16 mouse cellular contexts compared by ENCODE assay signal in genomic region chr1:72805037-72805436, GRCm38 (mm10). TPM values are rescaled to one million over a fixed set of nuclear protein-coding genes. Genes with fewer than 3 reads are reported as not detected.
DNase-seq lines count a peak whose midpoint lies in the region; ATAC-seq and TF ChIP-seq lines count a peak whose summit lies in the region.
"Had no signal": no experiment of that assay in that cellular context is flagged by ENCODE, and none has a peak within 500 bp of the region (broad histone marks: within the 10 kb centered on the region; RNA-seq: fewer than 3 reads in every experiment).

No protein-coding gene starts in this region.

- peak; percentile 30 for TF ChIP-seq POLR2A in ES-Bruce4 (IDR thresholded peaks at IDR 0.05; ENCODE audit: insufficient read depth, low read length)

- no peaks in the 10 kb centered on the region for H3K9me3 ChIP-seq in forebrain, embryonic 12.5 days
- no peaks in the 10 kb centered on the region for H3K9me3 ChIP-seq in forebrain, postnatal 0 days (ENCODE audit: low read length)
- H3K9me3 ChIP-seq in lung, embryonic 15.5 days, result no peaks in the 10 kb centered on the region
- no peaks in the 10 kb centered on the region; the same call in 1 of the 2 replicates for H3K9me3 ChIP-seq in ES-Bruce4 (replicated peaks; ENCODE audit: control insufficient read depth, insufficient read depth, low read length, poor library complexity, severe bottlenecking)
- no peaks in the 10 kb centered on the region for H3K9me3 ChIP-seq in intestine, embryonic 15.5 days
- H3K9me3 ChIP-seq: G1E; limb, embryonic 15.5 days had no signal

- H3K9ac ChIP-seq in forebrain, embryonic 12.5 days, result no peak overlapping the region
- no peak overlapping the region for H3K9ac ChIP-seq in forebrain, postnatal 0 days
- no peak overlapping the region for H3K9ac ChIP-seq in lung, embryonic 15.5 days
- H3K9ac ChIP-seq in ES-Bruce4 (ENCODE audit: low read depth, poor library complexity, severe bottlenecking), result peak overlapping the region; percentile 35; the same call in 1 of the 2 replicates
- H3K9ac ChIP-seq in intestine, embryonic 15.5 days, result no peak overlapping the region
- H3K9ac ChIP-seq: limb, embryonic 15.5 days had no signal

- no peaks in the 10 kb centered on the region for H3K27me3 ChIP-seq in forebrain, embryonic 12.5 days
- H3K27me3 ChIP-seq in forebrain, postnatal 0 days (ENCODE audit: insufficient read depth, low read length), result no peaks in the 10 kb centered on the region
- no peaks in the 10 kb centered on the region for H3K27me3 ChIP-seq in lung, embryonic 15.5 days
- no peaks in the 10 kb centered on the region for H3K27me3 ChIP-seq in ES-Bruce4 (ENCODE audit: control insufficient read depth, insufficient read depth, low read length, poor library complexity, severe bottlenecking)
- no peaks in the 10 kb centered on the region for H3K27me3 ChIP-seq in intestine, embryonic 15.5 days (replicated peaks)
- H3K27me3 ChIP-seq: limb, embryonic 15.5 days had no signal

- no peak for TF ChIP-seq CTCF in forebrain, postnatal 0 days (IDR thresholded peaks at IDR 0.05; ENCODE audit: low read depth)
- TF ChIP-seq CTCF in ES-Bruce4 (IDR thresholded peaks at IDR 0.05; ENCODE audit: low read depth, low read length), result no peak

- no peaks in the 10 kb centered on the region for H3K36me3 ChIP-seq in forebrain, embryonic 12.5 days (replicated peaks)
- H3K36me3 ChIP-seq in forebrain, postnatal 0 days (ENCODE audit: insufficient read depth), result no peaks in the 10 kb centered on the region
- no peaks in the 10 kb centered on the region for H3K36me3 ChIP-seq in lung, embryonic 15.5 days
- H3K36me3 ChIP-seq in ES-Bruce4 (ENCODE audit: control insufficient read depth, insufficient read depth, low read length, poor library complexity, severe bottlenecking), result no peaks in the 10 kb centered on the region
- H3K36me3 ChIP-seq in intestine, embryonic 15.5 days, result no peaks in the 10 kb centered on the region
- H3K36me3 ChIP-seq: G1E; limb, embryonic 15.5 days had no signal

- ATAC-seq in forebrain, embryonic 12.5 days (ENCODE audit: low FRiP score), result no peak
- no peak for ATAC-seq in forebrain, postnatal 0 days
- ATAC-seq in lung, embryonic 15.5 days (ENCODE audit: borderline replicate concordance, extremely low read depth, low FRiP score, low TSS enrichment), result no peak
- ATAC-seq in intestine, embryonic 15.5 days, result no peak

- H3K27ac ChIP-seq in forebrain, embryonic 12.5 days, result peak overlapping the region; percentile 51; the same call in 1 of the 2 replicates
- H3K27ac ChIP-seq in forebrain, postnatal 0 days (ENCODE audit: low read depth, low read length), result no peak overlapping the region
- H3K27ac ChIP-seq in lung, embryonic 15.5 days, result peak overlapping the region; percentile 41
- peak overlapping the region; percentile 46 for H3K27ac ChIP-seq in ES-Bruce4 (ENCODE audit: insufficient read depth, low read length)
- no peak overlapping the region for H3K27ac ChIP-seq in intestine, embryonic 15.5 days
- H3K27ac ChIP-seq: limb, embryonic 15.5 days had no signal

- WGBS in forebrain, embryonic 12.5 days, result 24% methylated on average over 8 of the region's 8 CpGs
- WGBS in forebrain, postnatal 0 days, result 33% methylated on average over 8 of the region's 8 CpGs
- WGBS in lung, embryonic 15.5 days, result 30% methylated on average over 8 of the region's 8 CpGs
- WGBS in intestine, embryonic 15.5 days, result 33% methylated on average over 8 of the region's 8 CpGs

- TF ChIP-seq EP300 in ES-Bruce4 (IDR thresholded peaks at IDR 0.05; ENCODE audit: insufficient read depth, low read depth, low read length), result 0 out of 2 replicates have a peak, but pooled peaks have one; percentile 65

- H3K4me3 ChIP-seq in forebrain, embryonic 12.5 days (replicated peaks), result no peak overlapping the region
- H3K4me3 ChIP-seq in forebrain, postnatal 0 days (ENCODE audit: low read depth, low read length), result no peak overlapping the region
- no peak overlapping the region for H3K4me3 ChIP-seq in lung, embryonic 15.5 days
- no peak overlapping the region for H3K4me3 ChIP-seq in ES-Bruce4 (ENCODE audit: low read depth, low read length)
- H3K4me3 ChIP-seq in intestine, embryonic 15.5 days (replicated peaks), result no peak overlapping the region
- H3K4me3 ChIP-seq: erythroblast, embryonic 14.5 days; limb, embryonic 15.5 days had no signal

- H3K4me2 ChIP-seq in forebrain, embryonic 12.5 days, result no peak overlapping the region
- no peak overlapping the region for H3K4me2 ChIP-seq in forebrain, postnatal 0 days (ENCODE audit: low read depth)
- H3K4me2 ChIP-seq in lung, embryonic 15.5 days, result no peak overlapping the region
- no peak overlapping the region for H3K4me2 ChIP-seq in intestine, embryonic 15.5 days (replicated peaks)
- H3K4me2 ChIP-seq: limb, embryonic 15.5 days had no signal

- DNase-seq in forebrain, postnatal 0 days, result no peak
- DNase-seq in lung, adult 18-20 months, result no peak
- DNase-seq in embryo, embryonic 9.5 days (ENCODE audit: extremely low spot score), result peak; percentile 39
- no peak for DNase-seq in adrenal gland, adult 2 months
- DNase-seq: adrenal gland, postnatal 36 days; lung, adult 2 months; thymus, adult 18-20 months had no signal

- peaks cover 26% of the 10 kb centered on the region for H3K4me1 ChIP-seq in forebrain, embryonic 12.5 days
- H3K4me1 ChIP-seq in forebrain, postnatal 0 days (ENCODE audit: insufficient read depth), result no peaks in the 10 kb centered on the region
- H3K4me1 ChIP-seq in lung, embryonic 15.5 days, result peaks cover 25% of the 10 kb centered on the region
- peaks cover 6% of the 10 kb centered on the region for H3K4me1 ChIP-seq in ES-Bruce4 (ENCODE audit: control insufficient read depth, insufficient read depth, low read length)
- peaks cover 11% of the 10 kb centered on the region for H3K4me1 ChIP-seq in intestine, embryonic 15.5 days (replicated peaks)

RNA-seq across cellular contexts. Expression of gene Igfbp2, which starts 19.3 kb away (rescaled TPM):
- 427 and 524 TPM in 2 replicates for polyA plus RNA-seq in forebrain, embryonic 12.5 days (2016; fragmentation: Nextera tagmentation; extraction: Ambion mirVana)
- total RNA-seq in forebrain, postnatal 0 days (2014; rRNA removed), result 311 and 330 TPM in 2 replicates
- polyA plus RNA-seq in forebrain, postnatal 0 days (2015; fragmentation: Nextera tagmentation; extraction: Ambion mirVana), result 341 and 409 TPM in 2 replicates
- 344 and 357 TPM in 2 replicates for polyA plus RNA-seq in lung, embryonic 15.5 days (2015; fragmentation: Nextera tagmentation; extraction: Ambion mirVana)
- 537 and 588 TPM in 2 replicates for polyA plus RNA-seq in ES-Bruce4 (2011; ENCODE audit: insufficient read depth, insufficient read length, low read depth, missing spikeins)
- 147 and 148 TPM in 2 replicates for polyA plus RNA-seq in intestine, embryonic 15.5 days (2015; fragmentation: Nextera tagmentation; extraction: Ambion mirVana)
- 1 to 10 TPM; 2.0 to 4.1 TPM for total RNA-seq in adrenal gland, adult 2 months (2021)
- polyA plus RNA-seq in adrenal gland, adult 2 months (2012; rRNA removed), result 12.6 and 13.0 TPM in 2 replicates
- total RNA-seq: granulocyte monocyte progenitor cell, adult 5-6 weeks; megakaryocyte, adult 5-6 weeks had no signal
- polyA plus RNA-seq: G1E had no signal

Comparison
In these comparisons a context has a peak if more than half of its experiments do, and no peak if none do; other contexts are left out.
1. H3K27ac ChIP-seq: peak in forebrain, embryonic 12.5 days (single experiment), lung, embryonic 15.5 days (single experiment) and ES-Bruce4 (single experiment); none in forebrain, postnatal 0 days (single experiment) and intestine, embryonic 15.5 days (single experiment).
2. RNA of gene Igfbp2, which starts 19.3 kb away (polyA plus RNA-seq): 537 to 588 TPM in ES-Bruce4, 427 to 524 TPM in forebrain, embryonic 12.5 days, 344 to 357 TPM in lung, embryonic 15.5 days, 341 to 409 TPM in forebrain, postnatal 0 days and 147 to 148 TPM in intestine, embryonic 15.5 days; 12.6 to 13.0 TPM in adrenal gland, adult 2 months; every median in the first group is over 10 times any median in the second.